Mouse (Mus musculus) CD8-positive naive resting alpha-beta T cell, adult 2 months (primary cell): Measurements from ENCODE around the gene 9130023H24Rik.

Source experiments
- DNase-seq, 2 experiments: peaks; one replicate each; pipeline ENCODE4 v3.0.0; 2022; ENCODE audit warnings: low read depth in 2 of 2, low spot score in 2 of 2

Gene 9130023H24Rik

GRCm38 (mm10) chr7:128203071-128203470 lies 34.8 kb downstream of the 9130023H24Rik start:
- no peak for DNase-seq

GRCm38 (mm10) chr7:128201607-128202006 lies 36.2 kb downstream of the 9130023H24Rik start:
- no peak for DNase-seq
